Mouse (Mus musculus) midbrain, embryonic 13.5 days (tissue): ENCODE results near the gene Prmt9. TPM values are rescaled to one million over a fixed set of nuclear protein-coding genes. Genes with fewer than 3 reads are reported as not detected.

ENCODE experiments used
- ATAC-seq: fragments of 200-750 bp; cut with Nextera tagmentation; 2 replicates; pipeline ENCODE4 v1.8.0; 2017; ENCODE audit warnings: mild to moderate bottlenecking, moderate TSS enrichment, moderate library complexity
- H3K27ac ChIP-seq: fragments of 300-500 bp; sonication (generic); 2 replicates; pipeline ENCODE4 v1.5.1; 2015; ENCODE audit warnings: inconsistent platforms, mild to moderate bottlenecking, moderate library complexity
- H3K27me3 ChIP-seq: fragments of 300-500 bp; sonication (generic); 2 replicates; pipeline ENCODE4 v1.6.1; 2015; ENCODE audit warnings: mild to moderate bottlenecking, inconsistent platforms
- H3K36me3 ChIP-seq: fragments of 300-500 bp; sonication (generic); 2 replicates; pipeline ENCODE4 v1.6.1; 2015; ENCODE audit warnings: mild to moderate bottlenecking, inconsistent platforms
- H3K4me1 ChIP-seq: fragments of 300-500 bp; sonication (generic); replicated peaks from 2 replicates; pipeline ENCODE4 v1.6.1; 2015; ENCODE audit warnings: inconsistent platforms
- H3K4me2 ChIP-seq: fragments of 300-500 bp; sonication (generic); replicated peaks from 2 replicates; pipeline ENCODE4 v1.6.1; 2015; ENCODE audit warnings: moderate library complexity, mild to moderate bottlenecking, inconsistent platforms
- H3K4me3 ChIP-seq: fragments of 300-500 bp; sonication (generic); replicated peaks from 2 replicates; pipeline ENCODE4 v1.5.1; 2015; ENCODE audit warnings: mild to moderate bottlenecking, inconsistent platforms
- H3K9ac ChIP-seq: fragments of 300-500 bp; sonication (generic); replicated peaks from 2 replicates; pipeline ENCODE4 v1.6.1; 2015; ENCODE audit warnings: mild to moderate bottlenecking, inconsistent platforms
- H3K9me3 ChIP-seq: fragments of 300-500 bp; sonication (generic); 2 replicates; pipeline ENCODE4 v1.6.1; 2016; ENCODE audit warnings: mild to moderate bottlenecking, inconsistent platforms
- WGBS: fragments of 180-500 bp; shearing (Covaris S2); methylation state at CpG from one replicate; pipeline ENCODE4 v1.1.7; 2015; 5-methylcytosine and 5-hydroxymethylcytosine counted together
- polyA plus RNA-seq: library from polyadenylated mRNA; unstranded; fragments of >200 nt; fragmentation: Nextera tagmentation; extraction: Ambion mirVana; gene quantifications from 2 replicates; pipeline ENCODE4 v1.2.1, GENCODE M21; 2015

Gene Prmt9
- polyA plus RNA-seq = 23.2 and 25.7 TPM in 2 replicates

- Histone ChIP-seq H3K4me1 (peaks cover 31% of the 10 kb centered on the region), H3K9ac (peak within 1 kb of the TSS; percentile 91), H3K9me3 (no peaks in the 10 kb centered on the region), H3K27ac (peak within 1 kb of the TSS; percentile 86), H3K36me3 (peaks cover 28% of the 10 kb centered on the region), H3K27me3 (no peaks in the 10 kb centered on the region), H3K4me2 (peak within 1 kb of the TSS; percentile 78), H3K4me3 (peak within 1 kb of the TSS; percentile 71)
- ATAC-seq = peak; percentile 97
- WGBS = 3% methylated on average over 42 of the region's 42 CpGs
These were observed at the start of gene Prmt9 for GRCm38 (mm10) chr8:77549121-77549706. Gene Prmt9, plus strand, starts transcription at chr8:77549397.

- ATAC-seq = no peak
These were observed 48.9 kb upstream of the Prmt9 start for GRCm38 (mm10) chr8:77500264-77500663.

GRCm38 (mm10) chr8:77501131-77501530 is 48.1 kb upstream of the Prmt9 start:
- Histone ChIP-seq H3K36me3 (no peaks in the 10 kb centered on the region), H3K9me3 (no peaks in the 10 kb centered on the region), H3K27me3 (no peaks in the 10 kb centered on the region), H3K4me2 (no peak overlapping the region), H3K27ac (no peak overlapping the region), H3K4me3 (no peak overlapping the region), H3K9ac (no peak overlapping the region), H3K4me1 (no peaks in the 10 kb centered on the region; the same call in 1 of the 2 replicates)
- no peak for ATAC-seq
- WGBS = 91% methylated on average over 8 of the region's 8 CpGs

More at GRCm38 (mm10) chr8:77500264-77500663, 48.9 kb upstream of the Prmt9 start:
- H3K9ac ChIP-seq = no peak overlapping the region
- WGBS = 94% methylated on average over 3 of the region's 3 CpGs
- H3K27ac ChIP-seq = no peak overlapping the region
- H3K4me2 ChIP-seq = no peak overlapping the region
- no peaks in the 10 kb centered on the region for H3K36me3 ChIP-seq
- H3K4me1 ChIP-seq = no peaks in the 10 kb centered on the region; the same call in 1 of the 2 replicates
- H3K4me3 ChIP-seq = no peak overlapping the region
- no peaks in the 10 kb centered on the region for H3K27me3 ChIP-seq
- no peaks in the 10 kb centered on the region for H3K9me3 ChIP-seq

GRCm38 (mm10) chr8:77502547-77502946 is 46.6 kb upstream of the Prmt9 start:
- H3K27ac ChIP-seq = no peak overlapping the region
- no peaks in the 10 kb centered on the region for H3K27me3 ChIP-seq
- ATAC-seq = no peak
- no peak overlapping the region for H3K4me2 ChIP-seq
- H3K9me3 ChIP-seq = no peaks in the 10 kb centered on the region
- no peaks in the 10 kb centered on the region for H3K36me3 ChIP-seq
- H3K4me3 ChIP-seq = no peak overlapping the region
- no peak overlapping the region for H3K9ac ChIP-seq
- 96% methylated on average over 6 of the region's 6 CpGs for WGBS
- no peaks in the 10 kb centered on the region; the same call in 1 of the 2 replicates for H3K4me1 ChIP-seq

GRCm38 (mm10) chr8:77506539-77506938 is 42.7 kb upstream of the Prmt9 start:
- Histone ChIP-seq H3K9ac (no peak overlapping the region), H3K27ac (no peak overlapping the region), H3K4me2 (no peak overlapping the region), H3K4me1 (no peaks in the 10 kb centered on the region), H3K9me3 (no peaks in the 10 kb centered on the region), H3K4me3 (no peak overlapping the region), H3K27me3 (peaks cover 4% of the 10 kb centered on the region; the same call in 1 of the 2 replicates), H3K36me3 (no peaks in the 10 kb centered on the region)
- WGBS = 86% methylated on average over 7 of the region's 7 CpGs
- ATAC-seq = no peak

GRCm38 (mm10) chr8:77507510-77508035 is 41.6 kb upstream of the Prmt9 start:
- H3K4me1 ChIP-seq = peaks cover 6% of the 10 kb centered on the region; the same call in 1 of the 2 replicates
- no peaks in the 10 kb centered on the region for H3K36me3 ChIP-seq
- ATAC-seq = no peak
- no peak overlapping the region for H3K4me2 ChIP-seq
- peaks cover 5% of the 10 kb centered on the region for H3K27me3 ChIP-seq
- no peak overlapping the region for H3K27ac ChIP-seq
- no peak overlapping the region for H3K9ac ChIP-seq
- H3K4me3 ChIP-seq = no peak overlapping the region
- H3K9me3 ChIP-seq = no peaks in the 10 kb centered on the region
- 89% methylated on average over 10 of the region's 10 CpGs for WGBS

- H3K9me3 ChIP-seq = no peaks in the 10 kb centered on the region
- H3K4me1 ChIP-seq = peaks cover 6% of the 10 kb centered on the region; the same call in 1 of the 2 replicates
- peaks cover 16% of the 10 kb centered on the region for H3K27me3 ChIP-seq
- no peak overlapping the region for H3K9ac ChIP-seq
- 91% methylated on average over 7 of the region's 7 CpGs for WGBS
- no peak for ATAC-seq
- no peaks in the 10 kb centered on the region for H3K36me3 ChIP-seq
- no peak overlapping the region for H3K27ac ChIP-seq
- H3K4me2 ChIP-seq = no peak overlapping the region
- no peak overlapping the region for H3K4me3 ChIP-seq
These were observed 40.2 kb upstream of the Prmt9 start for GRCm38 (mm10) chr8:77509044-77509443.

GRCm38 (mm10) chr8:77510426-77510825 is 38.8 kb upstream of the Prmt9 start:
- Histone ChIP-seq H3K27me3 (peaks cover 21% of the 10 kb centered on the region), H3K9ac (no peak overlapping the region), H3K4me1 (peaks cover 6% of the 10 kb centered on the region; the same call in 1 of the 2 replicates), H3K27ac (no peak overlapping the region), H3K9me3 (no peaks in the 10 kb centered on the region), H3K4me3 (no peak overlapping the region), H3K36me3 (no peaks in the 10 kb centered on the region), H3K4me2 (no peak overlapping the region)
- 67% methylated on average over 3 of the region's 3 CpGs for WGBS
- ATAC-seq = no peak

- H3K27ac ChIP-seq = no peak overlapping the region
- ATAC-seq = 0 out of 2 replicates have a peak, but pooled peaks have one; percentile 24
- H3K4me2 ChIP-seq = no peak overlapping the region
- WGBS = 23% methylated on average over 13 of the region's 13 CpGs
- H3K4me3 ChIP-seq = no peak overlapping the region
- no peaks in the 10 kb centered on the region for H3K36me3 ChIP-seq
- no peaks in the 10 kb centered on the region for H3K9me3 ChIP-seq
- peaks cover 36% of the 10 kb centered on the region for H3K27me3 ChIP-seq
- peaks cover 11% of the 10 kb centered on the region for H3K4me1 ChIP-seq
- H3K9ac ChIP-seq = no peak overlapping the region
These were observed 37.3 kb upstream of the Prmt9 start for GRCm38 (mm10) chr8:77511750-77512493.

- Histone ChIP-seq H3K27me3 (peaks cover 39% of the 10 kb centered on the region), H3K36me3 (no peaks in the 10 kb centered on the region), H3K27ac (no peak overlapping the region), H3K9ac (no peak overlapping the region), H3K9me3 (no peaks in the 10 kb centered on the region), H3K4me2 (no peak overlapping the region), H3K4me3 (no peak overlapping the region), H3K4me1 (peaks cover 15% of the 10 kb centered on the region)
- 93% methylated on average over 8 of the region's 8 CpGs for WGBS
- ATAC-seq = no peak
These were observed 34.0 kb upstream of the Prmt9 start for GRCm38 (mm10) chr8:77515201-77515600.

- Histone ChIP-seq H3K4me2 (no peak overlapping the region), H3K27ac (no peak overlapping the region), H3K9ac (no peak overlapping the region), H3K9me3 (no peaks in the 10 kb centered on the region), H3K36me3 (no peaks in the 10 kb centered on the region), H3K4me1 (peaks cover 15% of the 10 kb centered on the region), H3K4me3 (no peak overlapping the region), H3K27me3 (peaks cover 37% of the 10 kb centered on the region)
- 85% methylated on average over 8 of the region's 8 CpGs for WGBS
- ATAC-seq = no peak
These were observed 33.4 kb upstream of the Prmt9 start for GRCm38 (mm10) chr8:77515786-77516185.

GRCm38 (mm10) chr8:77516845-77517244 is 32.4 kb upstream of the Prmt9 start:
- Histone ChIP-seq H3K4me2 (peak overlapping the region; percentile 95), H3K4me1 (peaks cover 14% of the 10 kb centered on the region), H3K9me3 (no peaks in the 10 kb centered on the region), H3K27ac (no peak overlapping the region), H3K4me3 (peak overlapping the region; percentile 67), H3K9ac (peak overlapping the region; percentile 72), H3K27me3 (peaks cover 36% of the 10 kb centered on the region), H3K36me3 (no peaks in the 10 kb centered on the region)
- 6% methylated on average over 10 of the region's 10 CpGs for WGBS
- ATAC-seq = no peak
